Mouse (Mus musculus) MEL (cell line): ENCODE results near the gene Rab11fip3. TPM values are rescaled to one million over a fixed set of nuclear protein-coding genes. Genes with fewer than 3 reads are reported as not detected.

Source experiments
- DNase-seq: peaks from one replicate; pipeline ENCODE4 v3.0.0; 2011; ENCODE audit warnings: low read depth, low spot score
- H3K27ac ChIP-seq: 2 replicates; pipeline ENCODE4 v1.5.1; 2012; ENCODE audit warnings: low read depth, mild to moderate bottlenecking, control low read depth, low read length, moderate library complexity; ENCODE audit not compliant: control insufficient read depth
- H3K27me3 ChIP-seq, 2 experiments: fragments of 150-350 bp in 1 of 2; sonication (generic) in 1 of 2; 2 replicates each; pipeline ENCODE4 v1.6.1; 2012; ENCODE audit warnings: low read length in 2 of 2, mild to moderate bottlenecking in 2 of 2, improper control_type of control experiment in 1 of 2, moderate library complexity in 1 of 2; ENCODE audit not compliant: insufficient read depth in 2 of 2, control insufficient read depth in 1 of 2
- H3K36me3 ChIP-seq, 2 experiments: 2 replicates each; pipeline ENCODE4 v1.6.1; 2012 to 2014; ENCODE audit warnings: low read length in 2 of 2, improper control_type of control experiment in 1 of 2, inconsistent platforms in 1 of 2, mild to moderate bottlenecking in 1 of 2; ENCODE audit not compliant: insufficient read depth in 2 of 2, control insufficient read depth in 1 of 2
- H3K4me1 ChIP-seq, 2 experiments: fragments of 150-350 bp in 1 of 2; sonication (generic) in 1 of 2; 2 replicates each; pipeline ENCODE4 v1.6.1; 2012; ENCODE audit warnings: low read length in 2 of 2, improper control_type of control experiment in 1 of 2, mild to moderate bottlenecking in 1 of 2; ENCODE audit not compliant: insufficient read depth in 2 of 2, control insufficient read depth in 1 of 2
- H3K4me3 ChIP-seq, 2 experiments: fragments of 150-350 bp in 1 of 2; sonication (generic) in 1 of 2; 2 replicates each; pipeline ENCODE4 v1.5.1; 2012; ENCODE audit warnings: low read depth in 2 of 2, low read length in 2 of 2, mild to moderate bottlenecking in 2 of 2, moderate library complexity in 2 of 2, control low read depth in 1 of 2, improper control_type of control experiment in 1 of 2; ENCODE audit not compliant: control insufficient read depth in 1 of 2, insufficient read depth in 1 of 2
- H3K79me2 ChIP-seq: 2 replicates; pipeline ENCODE4 v1.6.1; 2012; ENCODE audit warnings: mild to moderate bottlenecking, low read length, moderate library complexity; ENCODE audit not compliant: control insufficient read depth, poor library complexity, insufficient read depth
- H3K9ac ChIP-seq: 2 replicates; pipeline ENCODE4 v1.6.1; 2012; ENCODE audit warnings: low read depth, mild to moderate bottlenecking, control low read depth, low read length, moderate library complexity; ENCODE audit not compliant: control insufficient read depth, poor library complexity, severe bottlenecking
- H3K9me3 ChIP-seq: fragments of 150-350 bp; sonication (generic); replicated peaks from 2 replicates; pipeline ENCODE4 v1.6.1; 2012; ENCODE audit warnings: mild to moderate bottlenecking, low read length, improper control_type of control experiment, moderate library complexity; ENCODE audit not compliant: insufficient read depth
- CHD1 ChIP-seq: IDR thresholded peaks from 2 replicates; pipeline ENCODE4 v1.6.1; 2012; ENCODE audit warnings: low read depth, mild to moderate bottlenecking, inconsistent platforms, low read length, improper control_type of control experiment
- CTCF ChIP-seq, 3 experiments: IDR thresholded peaks in 2 of 3; conservative IDR thresholded peaks in 1 of 3; 2 replicates each; pipeline ENCODE4 v1.5.1; 2011 to 2012; ENCODE audit warnings: low read length in 3 of 3, low read depth in 2 of 3, mild to moderate bottlenecking in 2 of 3, improper control_type of control experiment in 1 of 3, inconsistent platforms in 1 of 3, mixed read lengths in 1 of 3, moderate library complexity in 1 of 3; ENCODE audit not compliant: control insufficient read depth in 1 of 3, insufficient read depth in 1 of 3, poor library complexity in 1 of 3, severe bottlenecking in 1 of 3
- E2F4 ChIP-seq: IDR thresholded peaks from 2 replicates; pipeline ENCODE4 v1.6.1; 2011; ENCODE audit warnings: low read depth, low read length, improper control_type of control experiment, borderline replicate concordance
- ELF1 ChIP-seq: IDR thresholded peaks from 2 replicates; pipeline ENCODE4 v1.6.1; 2014; ENCODE audit warnings: low read depth, mild to moderate bottlenecking, inconsistent platforms, low read length, improper control_type of control experiment, moderate library complexity
- EP300 ChIP-seq, 2 experiments: IDR thresholded peaks; 2 replicates each; pipeline ENCODE4 v1.6.1; 2011; ENCODE audit warnings: improper control_type of control experiment in 2 of 2, low read length in 2 of 2, low read depth in 1 of 2, mild to moderate bottlenecking in 1 of 2
- ETS1 ChIP-seq: IDR thresholded peaks from 2 replicates; pipeline ENCODE4 v1.6.1; 2012; ENCODE audit warnings: low read depth, mild to moderate bottlenecking, inconsistent platforms, low read length, improper control_type of control experiment, moderate library complexity
- JUND ChIP-seq: IDR thresholded peaks from 2 replicates; pipeline ENCODE4 v1.6.1; 2011; ENCODE audit warnings: low read depth, mild to moderate bottlenecking, improper control_type of control experiment, low read length
- MAZ ChIP-seq: IDR thresholded peaks from 2 replicates; pipeline ENCODE4 v1.6.1; 2012; ENCODE audit warnings: low read depth, mild to moderate bottlenecking, inconsistent platforms, low read length, improper control_type of control experiment
- MXI1 ChIP-seq: IDR thresholded peaks from 2 replicates; pipeline ENCODE4 v1.6.1; 2011; ENCODE audit warnings: mild to moderate bottlenecking, low read depth, low read length, improper control_type of control experiment
- MYC ChIP-seq: IDR thresholded peaks from 2 replicates; pipeline ENCODE4 v1.6.1; 2011; ENCODE audit warnings: low read depth, mild to moderate bottlenecking, low read length, improper control_type of control experiment, moderate library complexity
- NELFE ChIP-seq: IDR thresholded peaks from 2 replicates; pipeline ENCODE4 v1.6.1; 2011; ENCODE audit warnings: low read depth, low read length, improper control_type of control experiment
- POLR2A ChIP-seq, 2 experiments: IDR thresholded peaks; 2 replicates each; pipeline ENCODE4 v1.6.1; 2011 to 2012; ENCODE audit warnings: low read length in 2 of 2, mild to moderate bottlenecking in 2 of 2, control low read depth in 1 of 2, improper control_type of control experiment in 1 of 2, low read depth in 1 of 2, moderate library complexity in 1 of 2; ENCODE audit not compliant: control insufficient read depth in 1 of 2, insufficient read depth in 1 of 2, poor library complexity in 1 of 2
- POLR2AphosphoS5 ChIP-seq: IDR thresholded peaks from 2 replicates; pipeline ENCODE4 v1.6.1; 2012; ENCODE audit warnings: low read depth, borderline replicate concordance, mild to moderate bottlenecking, inconsistent platforms, low read length, moderate library complexity, mixed read lengths
- RCOR1 ChIP-seq: IDR thresholded peaks from 2 replicates; pipeline ENCODE4 v1.6.1; 2012; ENCODE audit warnings: low read depth, mild to moderate bottlenecking, inconsistent platforms, low read length, improper control_type of control experiment
- UBTF ChIP-seq: IDR thresholded peaks from 2 replicates; pipeline ENCODE4 v1.6.1; 2012; ENCODE audit warnings: low read depth, mild to moderate bottlenecking, inconsistent platforms, low read length, improper control_type of control experiment, moderate library complexity, borderline replicate concordance; ENCODE audit not compliant: insufficient read depth
- USF2 ChIP-seq, 2 experiments: IDR thresholded peaks; 2 replicates each; pipeline ENCODE4 v1.6.1; 2011 to 2012; ENCODE audit warnings: improper control_type of control experiment in 2 of 2, low read length in 2 of 2, borderline replicate concordance in 1 of 2, inconsistent platforms in 1 of 2, low read depth in 1 of 2, mild to moderate bottlenecking in 1 of 2; ENCODE audit not compliant: insufficient read depth in 1 of 2
- ZC3H11A ChIP-seq: IDR thresholded peaks from 2 replicates; pipeline ENCODE4 v1.6.1; 2012; ENCODE audit warnings: low read depth, mild to moderate bottlenecking, inconsistent platforms, low read length, improper control_type of control experiment
- ZMIZ1 ChIP-seq: IDR thresholded peaks from 2 replicates; pipeline ENCODE4 v1.6.1; 2012; ENCODE audit warnings: low read depth, mild to moderate bottlenecking, inconsistent platforms, low read length, improper control_type of control experiment, moderate library complexity
- ZNF384 ChIP-seq: IDR thresholded peaks from 2 replicates; pipeline ENCODE4 v1.6.1; 2012; ENCODE audit warnings: low read depth, mild to moderate bottlenecking, inconsistent platforms, low read length, improper control_type of control experiment
- polyA plus RNA-seq, 2 experiments: library from polyadenylated mRNA; stranded (reverse) in 1 of 2; unstranded in 1 of 2; fragments of >175 nt in 1 of 2; fragments of >200 nt in 1 of 2; gene quantifications; 2 replicates each; pipeline versions ENCODE4 v1.2.1 to v1.2.4; 2012; ENCODE audit warnings: low replicate concordance in 2 of 2, low read depth in 1 of 2; ENCODE audit not compliant: insufficient read length in 2 of 2, insufficient read depth in 1 of 2, missing spikeins in 1 of 2
- total RNA-seq: library from RNA; depleted of rRNA; stranded (reverse); fragments of 300-350 nt; gene quantifications from 2 replicates; pipeline ENCODE4 v1.2.3, GENCODE M21; 2012

Gene Rab11fip3
- total and polyA plus RNA-seq, 3 experiments: 3.2 to 18.9 TPM; not detected in 1

- no peak for DNase-seq
- no peaks in the 10 kb centered on the region; the same call in 1 of the 2 replicates for H3K79me2 ChIP-seq
- no peaks in the 10 kb centered on the region; a peak in 1 of 4 replicates for H3K36me3 ChIP-seq
- peaks cover 2 to 6% of the 10 kb centered on the region in 2 experiments; a peak in 1 of 4 replicates for H3K4me1 ChIP-seq
- H3K27me3 ChIP-seq: no peaks in the 10 kb centered on the region
- H3K27ac ChIP-seq: no peak overlapping the region
- TF ChIP-seq JUND: no peak
- no peak for TF ChIP-seq MXI1
- peak; percentile 70 for TF ChIP-seq ZNF384
- no peak for TF ChIP-seq CHD1
- TF ChIP-seq ETS1: no peak
- no peak for TF ChIP-seq E2F4
- TF ChIP-seq ZMIZ1: no peak
- no peak overlapping the region for H3K4me3 ChIP-seq
- no peaks in the 10 kb centered on the region for H3K9me3 ChIP-seq
- H3K9ac ChIP-seq: no peak overlapping the region; the same call in 1 of the 2 replicates
These were observed 98.2 kb downstream of the Rab11fip3 start for GRCm38 (mm10) chr17:25970954-25971707.

GRCm38 (mm10) chr17:25970448-25970847 lies 98.9 kb downstream of the Rab11fip3 start:
- no peaks in the 10 kb centered on the region; a peak in 1 of 4 replicates for H3K36me3 ChIP-seq
- no peaks in the 10 kb centered on the region for H3K9me3 ChIP-seq
- no peak overlapping the region for H3K9ac ChIP-seq
- TF ChIP-seq CTCF (IDR thresholded peaks at IDR 0.05 in 2 of 3, conservative IDR thresholded peaks at IDR 0.05 in 1 of 3; ENCODE audit: control insufficient read depth in 1 of 3, insufficient read depth in 1 of 3, low read depth in 2 of 3, low read length in 3 of 3, poor library complexity in 1 of 3, severe bottlenecking in 1 of 3): peak in 1 of 3 experiments; percentile 25; a peak in 1 of 6 replicates
- no peak for TF ChIP-seq POLR2AphosphoS5
- H3K4me3 ChIP-seq: no peak overlapping the region
- H3K4me1 ChIP-seq: peaks cover 2 to 6% of the 10 kb centered on the region in 2 experiments; a peak in 1 of 4 replicates
- H3K27ac ChIP-seq: no peak overlapping the region
- no peak for DNase-seq
- H3K27me3 ChIP-seq: no peaks in the 10 kb centered on the region
- no peaks in the 10 kb centered on the region; the same call in 1 of the 2 replicates for H3K79me2 ChIP-seq

GRCm38 (mm10) chr17:25968176-25968575 lies 101.2 kb downstream of the Rab11fip3 start:
- Histone ChIP-seq H3K36me3 (no peaks in the 10 kb centered on the region; a peak in 1 of 4 replicates), H3K9ac (no peak overlapping the region), H3K79me2 (no peaks in the 10 kb centered on the region), H3K4me1 (peaks cover 2 to 6% of the 10 kb centered on the region in 2 experiments; a peak in 1 of 4 replicates), H3K27me3 (no peaks in the 10 kb centered on the region), H3K4me3 (no peak overlapping the region), H3K27ac (no peak overlapping the region), H3K9me3 (no peaks in the 10 kb centered on the region)
- DNase-seq: no peak
- no peak for TF ChIP-seq ELF1
- no peak for TF ChIP-seq EP300 (IDR thresholded peaks at IDR 0.05; ENCODE audit: low read depth in 1 of 2, low read length in 2 of 2)
- no peak for TF ChIP-seq MXI1
- TF ChIP-seq POLR2AphosphoS5: no peak
- no peak for TF ChIP-seq ZC3H11A
- no peak for TF ChIP-seq UBTF
- no peak for TF ChIP-seq NELFE
- TF ChIP-seq USF2 (IDR thresholded peaks at IDR 0.05; ENCODE audit: borderline replicate concordance in 1 of 2, insufficient read depth in 1 of 2, low read depth in 1 of 2, low read length in 2 of 2): no peak
- TF ChIP-seq E2F4: no peak
- TF ChIP-seq RCOR1: no peak
- TF ChIP-seq MYC: no peak
- TF ChIP-seq POLR2A (IDR thresholded peaks at IDR 0.05; ENCODE audit: control insufficient read depth in 1 of 2, insufficient read depth in 1 of 2, low read depth in 1 of 2, low read length in 2 of 2, poor library complexity in 1 of 2): no peak
- no peak for TF ChIP-seq MAZ
- no peak for TF ChIP-seq ZNF384
